Mouse (Mus musculus): ENCODE data around the gene Fbxl8. TPM values are rescaled to one million over a fixed set of nuclear protein-coding genes. Genes with fewer than 3 reads are reported as not detected.
"Not testable (repeated sequence)": the region's sequence is repeated elsewhere in the genome, so short reads cannot be mapped to it uniquely, and the experiment has no call there.

Gene Fbxl8
- polyA plus RNA-seq (2014; fragmentation: Nextera tagmentation; extraction: Ambion mirVana): 1.5 and 1.9 TPM in 2 replicates

- peak; percentile 55 for ATAC-seq (ENCODE audit: low FRiP score, low TSS enrichment)
- Histone ChIP-seq H3K4me3 (ENCODE audit: low read length) (peak within 1 kb of the TSS; percentile 61), H3K4me2 (replicated peaks; ENCODE audit: low read depth, low read length) (peak within 1 kb of the TSS; percentile 53), H3K27ac (ENCODE audit: low read depth, low read length) (no peak within 1 kb of the TSS), H3K36me3 (ENCODE audit: control insufficient read depth, insufficient read depth, low read length) (no peaks in the 10 kb centered on the region), H3K9ac (ENCODE audit: low read depth, low read length) (peak within 1 kb of the TSS; percentile 48), H3K4me1 (ENCODE audit: control insufficient read depth, insufficient read depth, low read length) (peaks cover 18% of the 10 kb centered on the region), H3K9me3 (ENCODE audit: control insufficient read depth, low read length) (peaks cover 4% of the 10 kb centered on the region; the same call in 1 of the 2 replicates), H3K27me3 (ENCODE audit: control insufficient read depth, insufficient read depth, low read length) (peaks cover 67% of the 10 kb centered on the region)
- WGBS: 1% methylated on average over 54 of the region's 54 CpGs
Measured at GRCm38 (mm10) chr8:105264024-105264982, at the start of gene Fbxl8, which contains the start of gene Tradd. TSS of gene Fbxl8 (plus strand) at chr8:105264648. TSS of gene Tradd (minus strand) at chr8:105264609.

- Histone ChIP-seq H3K27ac (ENCODE audit: low read depth, low read length) (no peak overlapping the region), H3K4me2 (replicated peaks; ENCODE audit: low read depth, low read length) (no peak overlapping the region), H3K36me3 (ENCODE audit: control insufficient read depth, insufficient read depth, low read length) (peaks cover 13% of the 10 kb centered on the region), H3K4me1 (ENCODE audit: control insufficient read depth, insufficient read depth, low read length) (no peaks in the 10 kb centered on the region), H3K9me3 (ENCODE audit: control insufficient read depth, low read length) (no peaks in the 10 kb centered on the region), H3K4me3 (ENCODE audit: low read length) (no peak overlapping the region), H3K27me3 (ENCODE audit: control insufficient read depth, insufficient read depth, low read length) (no peaks in the 10 kb centered on the region), H3K9ac (ENCODE audit: low read depth, low read length) (no peak overlapping the region)
- 83% methylated on average over 5 of the region's 5 CpGs for WGBS
- 0 out of 2 replicates have a peak, but pooled peaks have one; percentile 35 for ATAC-seq (ENCODE audit: low FRiP score, low TSS enrichment)
Measured at GRCm38 (mm10) chr8:105217926-105218522, 46.4 kb upstream of the Fbxl8 start.

GRCm38 (mm10) chr8:105223850-105224249 lies 40.6 kb upstream of the Fbxl8 start:
- Histone ChIP-seq H3K27me3 (ENCODE audit: control insufficient read depth, insufficient read depth, low read length) (no peaks in the 10 kb centered on the region), H3K4me3 (ENCODE audit: low read length) (no peak overlapping the region), H3K4me1 (ENCODE audit: control insufficient read depth, insufficient read depth, low read length) (peaks cover 17% of the 10 kb centered on the region; the same call in 1 of the 2 replicates), H3K9me3 (ENCODE audit: control insufficient read depth, low read length) (no peaks in the 10 kb centered on the region), H3K9ac (ENCODE audit: low read depth, low read length) (no peak overlapping the region), H3K4me2 (replicated peaks; ENCODE audit: low read depth, low read length) (no peak overlapping the region), H3K36me3 (ENCODE audit: control insufficient read depth, insufficient read depth, low read length) (no peaks in the 10 kb centered on the region), H3K27ac (ENCODE audit: low read depth, low read length) (no peak overlapping the region)
- 79% methylated on average over 7 of the region's 7 CpGs for WGBS
- ATAC-seq (ENCODE audit: low FRiP score, low TSS enrichment): no peak

- WGBS: 4% methylated on average over 34 of the region's 34 CpGs
- Histone ChIP-seq H3K9ac (ENCODE audit: low read depth, low read length) (peak within 1 kb of the TSS; percentile 87), H3K27me3 (ENCODE audit: control insufficient read depth, insufficient read depth, low read length) (no peaks in the 10 kb centered on the region), H3K36me3 (ENCODE audit: control insufficient read depth, insufficient read depth, low read length) (no peaks in the 10 kb centered on the region), H3K4me3 (ENCODE audit: low read length) (peak within 1 kb of the TSS; percentile 97), H3K27ac (ENCODE audit: low read depth, low read length) (peak within 1 kb of the TSS; percentile 87), H3K4me2 (replicated peaks; ENCODE audit: low read depth, low read length) (peak within 1 kb of the TSS; percentile 85), H3K4me1 (ENCODE audit: control insufficient read depth, insufficient read depth, low read length) (peaks cover 17% of the 10 kb centered on the region; the same call in 1 of the 2 replicates), H3K9me3 (ENCODE audit: control insufficient read depth, low read length) (no peaks in the 10 kb centered on the region)
- ATAC-seq (ENCODE audit: low FRiP score, low TSS enrichment): peak; percentile 97
Measured at GRCm38 (mm10) chr8:105224413-105225271, 39.8 kb upstream of the Fbxl8 start, which contains the start of gene D230025D16Rik. TSS of gene D230025D16Rik (plus strand) at chr8:105225145.

- H3K4me1 ChIP-seq (ENCODE audit: control insufficient read depth, insufficient read depth, low read length): peaks cover 17% of the 10 kb centered on the region; the same call in 1 of the 2 replicates
- ATAC-seq (ENCODE audit: low FRiP score, low TSS enrichment): no peak; the same call in 1 of the 2 replicates
- peak overlapping the region; percentile 85 for H3K4me2 ChIP-seq (replicated peaks; ENCODE audit: low read depth, low read length)
- H3K27me3 ChIP-seq (ENCODE audit: control insufficient read depth, insufficient read depth, low read length): no peaks in the 10 kb centered on the region
- under 1% methylated on average over 27 of the region's 27 CpGs for WGBS
- H3K36me3 ChIP-seq (ENCODE audit: control insufficient read depth, insufficient read depth, low read length): no peaks in the 10 kb centered on the region
- H3K9me3 ChIP-seq (ENCODE audit: control insufficient read depth, low read length): no peaks in the 10 kb centered on the region
- peak overlapping the region; percentile 62; the same call in 1 of the 2 replicates for H3K27ac ChIP-seq (ENCODE audit: low read depth, low read length)
- H3K4me3 ChIP-seq (ENCODE audit: low read length): peak overlapping the region; percentile 97
- H3K9ac ChIP-seq (ENCODE audit: low read depth, low read length): peak overlapping the region; percentile 87
Measured at GRCm38 (mm10) chr8:105225272-105225593, 39.2 kb upstream of the Fbxl8 start.

GRCm38 (mm10) chr8:105225917-105226316 lies 38.5 kb upstream of the Fbxl8 start:
- peak overlapping the region; percentile 87; the same call in 1 of the 2 replicates for H3K9ac ChIP-seq (ENCODE audit: low read depth, low read length)
- peak overlapping the region; percentile 97 for H3K4me3 ChIP-seq (ENCODE audit: low read length)
- H3K36me3 ChIP-seq (ENCODE audit: control insufficient read depth, insufficient read depth, low read length): no peaks in the 10 kb centered on the region
- WGBS: 19% methylated on average over 6 of the region's 6 CpGs
- no peaks in the 10 kb centered on the region for H3K9me3 ChIP-seq (ENCODE audit: control insufficient read depth, low read length)
- peaks cover 17% of the 10 kb centered on the region; the same call in 1 of the 2 replicates for H3K4me1 ChIP-seq (ENCODE audit: control insufficient read depth, insufficient read depth, low read length)
- H3K27ac ChIP-seq (ENCODE audit: low read depth, low read length): no peak overlapping the region
- H3K4me2 ChIP-seq (replicated peaks; ENCODE audit: low read depth, low read length): peak overlapping the region; percentile 85
- no peak for ATAC-seq (ENCODE audit: low FRiP score, low TSS enrichment)
- no peaks in the 10 kb centered on the region for H3K27me3 ChIP-seq (ENCODE audit: control insufficient read depth, insufficient read depth, low read length)

- no peak overlapping the region for H3K4me2 ChIP-seq (replicated peaks; ENCODE audit: low read depth, low read length)
- no peak overlapping the region for H3K4me3 ChIP-seq (ENCODE audit: low read length)
- peaks cover 20% of the 10 kb centered on the region; the same call in 1 of the 2 replicates for H3K36me3 ChIP-seq (ENCODE audit: control insufficient read depth, insufficient read depth, low read length)
- WGBS: 87% methylated on average over 12 of the region's 12 CpGs
- no peaks in the 10 kb centered on the region for H3K27me3 ChIP-seq (ENCODE audit: control insufficient read depth, insufficient read depth, low read length)
- no peak overlapping the region for H3K9ac ChIP-seq (ENCODE audit: low read depth, low read length)
- H3K4me1 ChIP-seq (ENCODE audit: control insufficient read depth, insufficient read depth, low read length): 0 out of 2 replicates have a peak, but pooled peaks cover 4% of the 10 kb centered on the region
- H3K9me3 ChIP-seq (ENCODE audit: control insufficient read depth, low read length): no peaks in the 10 kb centered on the region
- ATAC-seq (ENCODE audit: low FRiP score, low TSS enrichment): no peak
- no peak overlapping the region for H3K27ac ChIP-seq (ENCODE audit: low read depth, low read length)
Measured at GRCm38 (mm10) chr8:105231503-105232320, 32.7 kb upstream of the Fbxl8 start.

- peaks cover 20% of the 10 kb centered on the region; the same call in 1 of the 2 replicates for H3K36me3 ChIP-seq (ENCODE audit: control insufficient read depth, insufficient read depth, low read length)
- ATAC-seq (ENCODE audit: low FRiP score, low TSS enrichment); H3K9me3 ChIP-seq (ENCODE audit: control insufficient read depth, low read length); H3K27ac ChIP-seq (ENCODE audit: low read depth, low read length); H3K27me3 ChIP-seq (ENCODE audit: control insufficient read depth, insufficient read depth, low read length); H3K4me2 ChIP-seq (replicated peaks; ENCODE audit: low read depth, low read length); H3K9ac ChIP-seq (ENCODE audit: low read depth, low read length); H3K4me3 ChIP-seq (ENCODE audit: low read length); H3K4me1 ChIP-seq (ENCODE audit: control insufficient read depth, insufficient read depth, low read length): not testable (repeated sequence)
- 94% methylated on average over 4 of the region's 4 CpGs for WGBS
Measured at GRCm38 (mm10) chr8:105232321-105232693, 32.1 kb upstream of the Fbxl8 start.
